Mouse (Mus musculus) heart, postnatal 14 days (tissue): ENCODE measurements around the gene Srgap3. TPM values are rescaled to one million over a fixed set of nuclear protein-coding genes. Genes with fewer than 3 reads are reported as not detected.
A peak's percentile ranks its signal among the peaks of the same experiment; 100 is the strongest.
"Not testable (repeated sequence)": the region's sequence is repeated elsewhere in the genome, so short reads cannot be mapped to it uniquely, and the experiment has no call there.

Source experiments
- DNase-seq, 2 experiments: peaks; one replicate each; pipeline ENCODE4 v3.0.0; 2021 to 2022
- intact Hi-C: fragments of 180-260 bp; cut with DNase I; formaldehyde crosslinking; loops from one replicate; pipeline ENCODE4 v1.15.1; 2025
- total RNA-seq, 2 experiments: library from RNA; stranded (reverse); gene quantifications; 2 replicates each; pipeline ENCODE4 v1.2.3; 2021

Srgap3 gene
- total RNA-seq, 2 experiments from 2014 or later: 1.5 to 1.9 TPM

DNA sequence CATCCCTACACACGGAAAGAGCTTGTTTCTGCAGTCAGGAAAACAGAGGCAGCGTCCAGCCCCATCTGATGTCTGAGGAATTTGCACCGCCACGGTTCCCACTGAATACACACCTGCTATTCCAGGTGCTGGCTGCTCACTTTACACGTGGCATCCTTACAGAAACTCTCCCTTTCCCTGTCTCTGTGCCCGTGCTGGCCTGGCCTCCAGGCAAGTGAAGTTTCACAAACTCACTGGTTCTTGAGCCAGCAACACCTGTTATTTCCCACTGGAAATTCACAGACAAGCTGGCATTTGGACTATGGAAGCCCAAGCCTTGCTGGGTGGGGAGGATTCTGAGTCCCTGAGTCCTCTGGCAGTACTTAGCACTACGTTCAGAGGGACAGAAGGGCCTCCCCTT lies 84.6 kb downstream of the Srgap3 start:
- DNase-seq: no peak
- intact Hi-C loops: no loop called here

DNA sequence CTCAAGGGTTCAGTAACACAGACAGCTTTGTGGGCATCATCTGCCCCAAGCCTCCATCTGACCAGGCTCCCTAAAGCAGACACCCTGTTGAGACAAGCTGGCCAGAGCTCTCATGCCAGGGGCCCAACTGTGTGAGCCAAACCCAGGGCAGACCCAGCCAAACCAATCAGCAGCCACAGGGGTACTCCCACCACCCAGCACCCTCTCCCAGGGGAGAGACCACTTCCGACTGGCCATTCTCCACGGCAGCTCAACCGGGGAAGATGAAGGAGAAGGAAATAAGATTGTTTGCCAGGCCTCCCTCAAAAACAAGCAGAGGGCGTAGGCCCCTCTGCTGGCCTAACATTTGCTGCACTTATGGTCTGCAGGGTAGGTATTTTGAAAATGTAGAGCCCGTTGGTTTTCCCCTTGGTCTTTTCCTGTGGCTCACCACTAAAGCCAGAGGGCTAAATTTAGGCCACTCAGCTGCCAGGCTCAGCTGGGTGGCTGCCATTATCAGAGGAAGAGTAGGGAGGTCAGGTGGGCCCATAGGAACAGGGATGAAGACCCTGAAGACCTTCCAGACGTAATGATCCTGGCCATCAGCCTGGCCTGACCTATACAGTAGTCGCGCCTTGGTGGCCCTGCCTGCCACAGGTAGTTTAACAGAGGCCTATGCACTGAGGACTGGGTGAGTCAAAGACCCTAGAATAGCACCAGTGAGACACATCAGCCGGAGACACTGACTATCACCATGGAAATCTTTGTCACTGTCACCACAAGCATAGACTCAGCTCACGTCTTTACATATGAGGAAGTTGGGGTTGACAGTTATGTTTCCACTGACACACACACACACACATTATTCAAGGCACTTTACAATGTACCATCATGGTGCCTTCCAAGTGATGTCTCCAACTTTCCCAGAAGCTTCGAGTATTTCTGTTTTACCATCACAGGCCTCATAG lies 85.4 kb downstream of the Srgap3 start:
- peak in 1 of 2 experiments; percentile 29 for DNase-seq

DNA sequence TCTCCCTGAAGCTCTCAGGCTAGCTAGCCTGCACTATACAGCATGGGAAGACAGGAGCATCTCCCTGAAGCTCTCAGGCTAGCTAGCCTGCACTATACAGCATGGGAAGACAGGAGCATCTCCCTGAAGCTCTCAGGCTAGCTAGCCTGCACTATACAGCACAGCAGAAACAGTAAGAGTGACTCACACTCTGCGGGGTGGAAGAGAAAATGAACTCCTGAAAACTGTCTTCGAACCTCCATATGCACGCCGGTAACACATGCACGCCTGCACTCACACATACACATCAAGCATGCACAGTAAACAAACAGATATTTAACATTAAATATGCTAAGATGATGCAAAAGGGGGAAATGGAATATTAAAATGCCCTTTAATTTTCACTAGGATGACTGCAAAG lies 86.8 kb downstream of the Srgap3 start:
- DNase-seq, intact Hi-C loops: not testable (repeated sequence)

More for the DNA sequence above, 85.4 kb downstream of the Srgap3 start:
- intact Hi-C loops: no loop called here

DNA sequence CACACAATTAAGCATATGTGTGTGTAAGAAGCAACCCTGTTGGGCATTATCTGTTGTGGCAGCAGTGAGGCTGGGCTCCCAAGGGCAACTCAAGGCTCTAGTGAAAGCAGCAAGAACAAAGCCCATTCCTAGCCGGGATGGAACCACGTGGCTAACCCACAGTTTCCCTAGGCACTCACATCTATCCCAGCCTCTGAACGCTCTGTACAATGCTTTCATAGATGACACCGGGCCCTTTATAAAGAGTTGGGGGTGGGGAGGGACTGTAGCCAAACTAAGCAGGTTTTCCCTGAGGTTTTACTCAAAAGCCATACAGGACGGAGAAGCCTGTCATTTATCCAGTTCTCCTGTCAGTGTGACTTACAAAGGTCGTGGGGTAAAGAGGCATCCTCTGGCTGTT lies 90.0 kb downstream of the Srgap3 start:
- no peak for DNase-seq
- intact Hi-C loops: no loop called here

DNA sequence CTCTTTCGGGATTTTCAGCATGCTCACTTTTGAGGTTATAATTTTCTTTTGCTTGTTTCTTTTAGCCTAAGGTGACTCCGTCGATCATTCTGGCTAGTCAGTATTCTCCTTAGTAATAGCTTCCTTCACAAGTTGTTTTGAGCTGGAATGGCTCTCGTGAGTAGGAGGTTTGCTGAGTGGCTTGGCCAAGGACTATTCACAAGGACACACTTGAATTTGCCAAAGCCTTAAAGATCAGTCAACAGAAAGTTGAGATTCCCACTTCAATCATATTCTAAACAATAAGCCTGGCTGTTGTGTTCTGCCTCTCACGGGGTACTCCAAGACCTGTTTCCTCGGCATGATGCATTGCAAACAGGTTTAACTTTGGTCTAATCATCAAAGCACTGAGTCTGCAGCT lies 91.9 kb downstream of the Srgap3 start:
- intact Hi-C loops: no loop called here
- no peak for DNase-seq

DNA sequence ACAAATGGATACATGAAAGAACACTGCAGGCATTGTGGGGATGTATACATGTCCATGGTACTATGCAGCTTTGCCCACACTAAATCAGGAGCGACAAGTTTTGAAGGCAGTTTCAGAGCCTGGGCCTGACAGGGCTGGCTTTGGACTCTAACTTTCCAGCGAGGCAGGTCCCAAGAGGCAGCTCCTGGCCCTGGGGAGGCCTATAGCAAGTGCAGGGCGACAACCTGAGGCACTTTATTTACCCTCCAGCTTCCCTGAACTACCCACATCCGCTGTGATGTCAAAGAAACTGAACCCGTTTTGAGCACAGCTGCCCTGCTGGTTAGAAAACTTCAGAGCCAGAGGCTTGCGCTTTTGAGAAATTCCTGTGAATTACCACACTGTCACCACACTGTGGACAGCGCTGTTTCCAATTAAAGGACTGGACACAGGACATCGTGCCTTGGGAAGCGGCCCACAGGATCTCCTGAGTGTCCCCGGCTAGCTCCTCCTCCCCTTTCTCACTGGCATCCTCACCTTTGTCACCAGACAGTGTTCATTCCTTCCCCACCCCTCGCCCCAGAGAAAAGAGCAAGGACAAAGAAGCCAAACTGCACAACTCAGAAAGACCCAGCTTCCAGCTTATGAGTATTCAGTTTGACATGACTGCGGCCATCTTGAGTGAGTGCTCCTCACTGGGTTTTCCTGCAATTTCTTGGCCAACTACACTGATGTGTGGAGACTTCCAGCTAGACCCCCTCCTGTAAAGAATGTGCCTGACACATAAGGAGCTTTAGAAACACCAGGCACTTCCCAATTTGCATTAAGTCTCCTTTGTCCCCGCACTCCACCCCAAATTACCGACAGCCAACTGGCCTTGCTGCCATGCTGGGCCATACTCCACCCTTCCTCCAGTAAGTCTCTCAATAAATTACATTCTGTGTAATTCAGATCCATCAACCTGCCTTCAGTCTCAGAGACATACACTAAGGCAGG lies 94.5 kb downstream of the Srgap3 start:
- intact Hi-C loops: no loop called here
- DNase-seq: no peak

DNA sequence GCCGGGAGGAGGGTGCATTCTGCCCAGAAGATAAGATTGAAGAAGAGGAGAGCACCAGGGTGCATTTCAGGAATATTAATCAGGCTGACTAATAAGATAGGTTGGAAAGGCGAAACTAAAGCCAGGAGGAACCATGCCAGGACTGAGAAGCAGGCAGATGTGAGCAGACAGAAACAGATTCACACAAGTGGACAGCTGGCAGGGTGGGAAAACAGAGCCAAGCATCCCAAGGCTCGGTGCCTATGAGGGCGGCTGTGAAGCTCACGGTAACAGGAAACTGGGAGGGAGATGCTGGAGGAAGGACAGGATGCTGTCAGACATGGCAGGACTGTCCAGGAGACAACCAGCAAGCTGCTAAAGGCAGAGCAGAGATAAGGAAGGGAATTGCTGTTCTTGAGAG lies 96.3 kb downstream of the Srgap3 start:
- DNase-seq: peak in 1 of 2 experiments; percentile 22
- intact Hi-C loops: no loop called here

DNA sequence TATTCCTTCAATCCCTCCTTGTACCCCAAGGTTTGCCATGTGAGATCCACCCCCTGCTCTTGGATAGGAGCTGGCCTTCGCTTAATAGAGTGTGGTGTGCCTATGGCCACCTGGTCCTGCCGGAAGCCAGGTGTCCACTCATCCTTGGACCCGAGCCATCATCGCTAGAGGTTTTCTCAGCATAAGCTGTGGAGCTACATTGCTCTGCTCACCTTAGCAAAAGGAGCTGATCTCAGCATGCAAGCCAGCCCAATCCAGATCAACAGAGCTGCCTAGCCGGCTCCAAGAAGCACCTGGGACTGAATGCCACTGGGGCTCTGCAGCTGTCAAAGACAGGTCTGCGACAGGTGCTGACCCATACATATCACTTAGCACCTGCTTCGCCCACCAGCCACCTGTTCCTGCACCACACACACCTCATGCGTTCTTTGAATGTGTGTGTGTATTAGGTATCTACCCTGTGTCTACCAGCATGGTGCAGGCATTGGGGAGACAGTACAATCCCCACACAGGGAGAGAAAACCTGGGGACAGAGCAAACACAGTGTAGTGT lies 98.4 kb downstream of the Srgap3 start:
- intact Hi-C loops: no loop called here
- no peak for DNase-seq

DNA sequence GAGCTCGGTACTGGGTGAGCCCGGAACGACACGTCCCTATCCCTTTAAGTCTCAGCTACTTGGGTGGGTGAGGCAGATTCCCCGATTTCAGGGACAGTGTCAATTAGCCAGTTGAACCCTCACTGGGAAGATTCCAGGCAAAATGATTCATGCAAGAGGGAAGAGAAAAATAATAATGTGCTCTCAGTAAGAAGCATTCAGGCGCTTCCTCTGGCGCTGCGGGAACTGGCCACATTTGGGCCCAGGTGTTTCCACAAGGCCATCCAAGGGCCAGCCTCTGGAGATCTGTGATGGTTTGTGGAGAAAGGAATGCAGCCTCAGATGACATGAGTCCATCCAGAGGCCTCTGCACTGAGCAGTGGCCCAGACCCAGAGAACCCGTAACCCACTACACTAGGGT lies 100.2 kb downstream of the Srgap3 start:
- no peak for DNase-seq

DNA sequence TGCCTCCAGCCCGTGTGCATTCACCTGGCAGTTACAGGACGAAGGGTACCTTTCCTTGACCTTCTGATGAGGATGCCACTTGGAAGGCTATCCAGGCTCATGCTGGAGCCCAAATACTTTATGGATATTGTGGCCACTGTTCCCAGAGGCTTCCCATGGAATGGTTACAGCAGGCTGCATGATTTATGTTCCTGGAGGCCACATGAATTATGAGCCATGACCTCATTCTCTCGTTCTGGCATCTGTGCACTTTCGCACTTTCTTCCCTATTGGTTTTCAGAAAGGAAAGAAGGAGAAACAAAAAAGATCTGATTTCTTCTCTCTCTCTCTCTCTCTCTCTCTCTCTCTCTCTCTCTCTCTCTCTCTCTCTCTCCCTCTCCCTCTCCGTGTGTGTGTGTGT lies 104.6 kb downstream of the Srgap3 start:
- intact Hi-C loops: no loop called here
- peak in 1 of 2 experiments; percentile 10 for DNase-seq

More for the DNA sequence above, 100.2 kb downstream of the Srgap3 start:
- intact Hi-C loops: no loop called here

DNA sequence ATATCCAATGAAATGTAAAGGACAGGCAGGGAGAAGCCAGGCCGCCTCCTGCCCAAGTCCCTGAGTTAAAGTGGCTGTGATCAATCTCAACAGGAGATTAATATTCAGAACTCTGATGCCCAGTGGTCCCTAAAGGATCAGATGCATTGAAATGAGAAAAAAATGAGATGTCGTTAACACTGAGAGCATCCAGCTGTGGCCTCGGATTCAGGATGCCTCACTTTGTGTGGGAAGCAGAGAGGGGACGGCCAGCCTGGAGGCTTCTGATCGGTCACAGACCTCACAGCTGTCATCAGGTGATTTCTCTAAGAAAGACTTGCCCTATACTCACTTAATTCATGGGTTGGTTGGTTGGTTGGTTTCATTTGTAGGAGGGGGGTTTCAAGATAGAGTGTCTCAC lies 106.7 kb downstream of the Srgap3 start:
- DNase-seq: no peak
- intact Hi-C loops: no loop called here

DNA sequence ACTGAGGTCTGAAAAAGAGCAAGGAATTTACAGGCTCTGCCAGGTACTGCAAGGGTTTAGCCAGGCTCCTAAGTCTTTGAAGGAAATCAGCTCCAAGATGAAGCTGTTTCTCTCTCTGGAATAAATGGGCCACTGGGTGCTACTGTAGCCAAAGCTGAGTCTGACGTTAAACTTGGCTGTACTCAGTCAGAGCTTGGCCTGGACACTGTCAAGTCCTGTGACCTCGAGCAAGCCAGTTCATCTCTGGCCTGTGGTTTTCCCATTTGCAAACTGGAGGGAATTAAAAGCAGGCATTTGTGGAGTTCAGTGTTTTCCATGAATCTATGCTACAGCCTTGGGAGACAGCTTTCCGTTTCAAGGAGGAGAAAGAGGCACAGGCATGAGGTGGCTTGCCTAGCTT lies 107.7 kb downstream of the Srgap3 start:
- intact Hi-C loops: no loop called here
- DNase-seq: peak; percentile 31 to 32

DNA sequence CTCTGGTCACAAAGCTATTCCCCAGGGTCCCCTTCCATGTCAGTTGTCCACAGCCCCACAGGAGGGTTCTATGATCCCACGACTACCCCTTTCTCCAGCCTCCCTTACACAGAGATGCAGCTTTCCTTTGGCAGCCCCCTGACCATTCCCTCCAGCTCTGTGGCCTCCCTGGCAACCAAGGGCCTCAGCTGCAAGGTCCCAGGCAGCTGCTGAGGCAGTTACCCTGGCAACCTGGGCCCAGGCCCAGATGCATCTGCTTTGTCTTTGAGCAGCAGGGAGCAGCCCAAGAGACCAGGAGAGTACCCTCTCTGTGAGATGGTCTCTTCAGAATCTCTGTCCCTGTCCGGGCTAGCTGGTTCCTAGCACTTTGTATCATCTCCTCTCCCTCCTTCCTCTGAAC lies 108.2 kb downstream of the Srgap3 start:
- intact Hi-C loops: no loop called here
- peak; percentile 22 to 24 for DNase-seq

DNA sequence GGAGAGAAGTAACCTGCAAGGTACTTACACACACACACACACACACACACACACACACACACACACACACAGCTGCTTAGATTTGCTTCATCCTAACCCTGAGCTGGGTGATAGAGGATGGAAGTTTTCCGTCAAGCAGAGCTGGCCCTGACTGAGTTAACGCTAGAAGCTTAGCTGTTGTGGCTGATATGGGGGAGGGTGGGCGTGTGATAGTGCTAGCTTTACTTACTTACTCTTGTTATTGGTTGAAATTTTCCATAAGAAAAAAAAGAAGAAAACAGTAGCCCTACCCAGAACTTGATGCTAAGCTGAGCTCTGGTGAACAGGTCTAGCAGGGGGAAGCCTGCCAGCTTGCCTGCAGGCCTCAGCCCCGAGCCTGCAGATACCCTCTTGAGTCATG lies 110.4 kb downstream of the Srgap3 start:
- intact Hi-C loops: no loop called here
- DNase-seq: no peak

DNA sequence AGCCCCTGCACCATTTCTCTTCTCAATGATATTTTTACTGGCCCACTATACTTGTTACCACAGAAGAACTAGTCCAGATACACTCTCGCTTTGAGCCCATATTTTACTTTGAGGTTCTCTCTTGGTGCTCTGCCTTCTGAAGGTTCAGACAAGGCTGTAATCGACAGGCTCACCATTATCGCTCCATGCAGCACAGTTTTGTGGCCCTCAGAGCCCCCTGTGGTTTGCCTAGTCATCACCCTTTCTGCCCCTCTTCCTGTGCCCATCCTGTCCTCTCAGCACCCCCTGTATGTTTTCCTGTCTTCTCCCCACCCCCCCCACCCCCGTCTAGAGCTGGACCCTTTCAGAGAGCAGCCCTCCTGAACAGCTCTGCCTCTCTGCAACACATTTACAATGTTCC lies 111.7 kb downstream of the Srgap3 start:
- no peak for DNase-seq
- intact Hi-C loops: no loop called here

DNA sequence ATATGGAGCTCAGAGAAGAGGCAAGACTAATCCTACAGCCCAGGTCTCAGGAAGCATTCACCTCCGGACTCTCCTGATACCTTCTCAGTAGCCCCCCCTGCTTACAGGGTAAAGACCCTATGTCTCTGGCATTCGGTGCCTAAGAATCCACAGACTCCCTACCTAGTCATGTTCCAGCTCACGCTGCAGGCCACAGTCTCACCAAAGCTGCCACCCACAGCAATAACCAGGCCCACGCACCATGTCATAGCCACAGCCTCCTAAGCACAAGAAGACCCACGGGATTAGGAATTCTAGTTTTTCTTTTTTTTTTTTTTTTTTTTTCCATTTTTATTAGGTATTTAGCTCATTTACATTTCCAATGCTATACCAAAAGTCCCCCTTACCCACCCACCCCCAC lies 112.6 kb downstream of the Srgap3 start:
- intact Hi-C loops: no loop called here
- no peak for DNase-seq

DNA sequence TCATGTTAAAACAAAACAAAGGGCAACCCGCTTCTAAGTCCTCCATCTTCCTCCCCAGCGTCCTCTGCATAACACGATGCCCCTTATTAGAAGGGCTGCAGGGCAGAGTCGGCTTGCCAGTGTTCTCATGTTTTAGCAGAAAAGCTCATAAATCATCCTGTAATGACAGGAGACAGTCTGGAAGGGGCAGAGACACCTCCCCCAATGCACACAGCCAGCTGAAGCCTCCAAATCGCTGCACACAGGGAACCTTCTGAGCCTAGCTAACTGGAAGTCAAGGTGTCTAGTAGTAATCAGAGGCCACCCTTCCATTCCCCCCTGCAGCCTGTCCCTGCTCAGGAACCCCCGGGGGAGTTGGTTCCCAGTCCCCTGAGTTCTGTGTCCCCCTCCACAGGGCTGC lies 113.3 kb downstream of the Srgap3 start:
- no peak for DNase-seq
- intact Hi-C loops: no loop called here

DNA sequence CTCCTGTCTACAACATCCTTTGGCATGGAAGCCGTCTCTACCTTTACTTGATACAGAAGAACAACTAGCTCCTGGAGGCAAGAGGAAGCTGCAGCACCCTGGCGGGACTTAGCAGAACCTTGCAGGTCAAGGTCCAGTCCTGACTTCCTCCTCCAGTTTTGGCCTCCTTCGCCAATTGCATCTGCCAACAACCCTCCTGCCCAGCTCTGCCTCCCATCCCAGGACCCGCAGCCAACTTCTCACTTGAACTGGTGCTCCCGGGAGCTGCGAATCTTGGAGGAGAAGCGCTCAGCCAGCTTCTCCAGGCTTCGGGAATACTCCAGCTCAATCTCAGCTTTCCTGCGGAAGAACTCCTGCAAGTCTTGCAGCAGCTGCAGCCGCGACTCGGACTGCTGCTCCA lies 117.9 kb downstream of the Srgap3 start:
- intact Hi-C loops: no loop called here
- DNase-seq: no peak

DNA sequence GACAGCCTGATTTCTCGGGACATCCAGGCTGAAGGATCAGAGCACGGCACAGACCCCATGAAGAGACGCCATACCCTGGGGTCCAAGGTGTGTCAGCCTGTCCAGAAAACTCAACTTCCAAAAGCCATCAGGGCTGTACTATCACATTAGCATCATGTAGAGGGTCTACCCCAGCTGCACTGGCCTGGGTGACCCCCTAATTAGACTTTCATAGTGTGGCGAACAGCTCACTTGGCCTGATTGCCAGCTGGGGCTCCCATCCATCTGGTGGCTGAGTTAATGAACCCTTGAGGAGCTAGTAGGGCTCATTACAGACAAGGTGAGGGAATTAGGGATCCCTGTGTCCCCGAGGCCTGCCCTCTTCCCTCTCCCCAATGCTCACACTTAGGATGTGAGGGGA lies 118.6 kb downstream of the Srgap3 start:
- intact Hi-C loops: no loop called here
- no peak for DNase-seq

DNA sequence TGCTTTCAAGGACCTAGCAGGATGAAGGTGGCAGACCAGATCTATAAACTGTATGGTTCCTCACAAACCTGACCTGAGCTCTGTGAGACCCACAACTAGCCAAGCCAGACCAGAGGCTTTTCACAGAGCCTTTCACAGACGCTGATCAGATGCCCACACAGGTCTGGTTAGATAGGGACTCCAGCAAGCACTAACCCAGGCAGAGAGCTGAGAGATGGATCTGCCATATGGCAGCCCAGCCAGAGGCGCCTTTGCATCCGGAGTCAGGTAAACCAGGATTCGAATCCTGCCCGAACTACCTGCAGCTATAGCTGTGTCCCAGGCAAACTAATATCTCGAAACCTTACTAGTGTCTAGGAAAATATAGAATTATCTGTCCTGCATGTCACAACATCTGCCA lies 121.4 kb downstream of the Srgap3 start:
- DNase-seq: no peak
- intact Hi-C loops: no loop called here

DNA sequence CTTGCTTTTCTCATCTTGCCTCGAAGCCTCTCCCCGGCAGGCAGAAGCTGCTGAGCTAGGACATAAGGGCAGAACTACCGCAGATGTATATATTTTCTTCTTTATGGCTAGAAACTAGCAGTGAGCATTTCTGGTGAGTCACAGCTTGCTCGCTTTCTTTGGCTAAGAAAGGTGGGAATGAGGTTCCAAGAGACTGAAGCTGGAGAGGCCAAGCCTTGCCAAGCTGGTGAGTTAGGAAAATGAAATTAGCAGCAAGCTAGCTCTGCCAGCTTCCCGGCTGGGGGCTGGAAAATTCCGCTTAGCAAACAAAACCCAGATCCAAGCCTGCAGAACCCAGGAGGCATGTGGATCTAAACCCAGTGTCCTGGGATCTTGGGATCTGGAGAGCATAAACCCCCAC lies 124.0 kb downstream of the Srgap3 start:
- intact Hi-C loops: no loop called here
- DNase-seq: no peak
